Mouse (Mus musculus) midbrain, embryonic 16.5 days (tissue): ENCODE data around the gene Ttc4. TPM values are rescaled to one million over a fixed set of nuclear protein-coding genes. Genes with fewer than 3 reads are reported as not detected.
A peak's percentile ranks its signal among the peaks of the same experiment; 100 is the strongest.

Experiments used
- ATAC-seq: fragments of 200-750 bp; cut with Nextera tagmentation; 2 replicates; pipeline ENCODE4 v1.8.0; 2017; ENCODE audit warnings: moderate TSS enrichment
- H3K27ac ChIP-seq: fragments of 300-500 bp; sonication (generic); 2 replicates; pipeline ENCODE4 v1.5.1; 2014; ENCODE audit warnings: mild to moderate bottlenecking, low read length, mixed read lengths
- H3K27me3 ChIP-seq: fragments of 300-500 bp; sonication (generic); 2 replicates; pipeline ENCODE4 v1.6.1; 2014; ENCODE audit warnings: low read depth, low read length, mixed read lengths; ENCODE audit not compliant: control insufficient read depth, insufficient read depth
- H3K36me3 ChIP-seq: fragments of 300-500 bp; sonication (generic); 2 replicates; pipeline ENCODE4 v1.6.1; 2014; ENCODE audit warnings: mild to moderate bottlenecking, low read length, moderate library complexity, mixed read lengths; ENCODE audit not compliant: control insufficient read depth, insufficient read depth
- H3K4me1 ChIP-seq: fragments of 300-500 bp; sonication (generic); 2 replicates; pipeline ENCODE4 v1.6.1; 2014; ENCODE audit warnings: mild to moderate bottlenecking, low read length, mixed read lengths; ENCODE audit not compliant: control insufficient read depth, insufficient read depth
- H3K4me2 ChIP-seq: fragments of 300-500 bp; sonication (generic); 2 replicates; pipeline ENCODE4 v1.6.1; 2014; ENCODE audit warnings: mild to moderate bottlenecking, low read length, mixed read lengths
- H3K4me3 ChIP-seq: fragments of 300-500 bp; sonication (generic); 2 replicates; pipeline ENCODE4 v1.5.1; 2014; ENCODE audit warnings: low read depth, mild to moderate bottlenecking, low read length, moderate library complexity, mixed read lengths
- H3K9ac ChIP-seq: fragments of 300-500 bp; sonication (generic); 2 replicates; pipeline ENCODE4 v1.6.1; 2014; ENCODE audit warnings: low read depth, low read length, mixed read lengths
- H3K9me3 ChIP-seq: fragments of 300-500 bp; sonication (generic); replicated peaks from 2 replicates; pipeline ENCODE4 v1.6.1; 2014; ENCODE audit warnings: mild to moderate bottlenecking, low read length, mixed read lengths; ENCODE audit not compliant: control insufficient read depth, poor library complexity, severe bottlenecking
- WGBS: fragments of 180-500 bp; shearing (Covaris S2); extraction: QIAGEN DNeasy Blood & Tissue Kit; methylation state at CpG from one replicate; pipeline ENCODE4 v1.1.7; 2014; 5-methylcytosine and 5-hydroxymethylcytosine counted together
- polyA plus RNA-seq: library from polyadenylated mRNA; unstranded; fragments of >200 nt; fragmentation: Nextera tagmentation; extraction: Ambion mirVana; gene quantifications from 2 replicates; pipeline ENCODE4 v1.2.1, GENCODE M21; 2015

Ttc4 gene
- polyA plus RNA-seq, 1 experiment from 2014 or later, result 163 TPM

DNA sequence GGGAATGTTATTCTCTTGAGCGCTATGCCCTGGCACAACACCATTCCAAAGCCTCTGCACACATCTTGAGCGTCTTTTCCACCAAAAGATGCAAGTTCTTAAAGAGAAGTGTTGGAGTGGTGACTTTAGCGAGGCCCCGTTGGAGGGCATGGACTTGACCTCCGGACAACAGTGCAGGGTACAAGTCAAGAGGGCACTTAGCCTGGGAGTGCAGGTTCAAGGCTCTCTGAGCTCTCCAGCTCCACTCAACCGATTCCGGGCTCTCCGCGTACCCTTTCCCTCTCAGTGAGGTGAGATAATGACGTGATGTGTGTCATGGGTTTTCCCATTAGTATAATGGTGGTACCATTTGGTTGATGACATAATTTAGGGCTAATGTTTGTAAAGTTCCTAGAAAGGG, 54.5 kb downstream of the Ttc4 start:
- Histone ChIP-seq H3K9ac (no peak overlapping the region), H3K9me3 (no peaks in the 10 kb centered on the region), H3K27ac (no peak overlapping the region), H3K4me2 (no peak overlapping the region), H3K4me3 (no peak overlapping the region), H3K36me3 (no peaks in the 10 kb centered on the region), H3K27me3 (peaks cover 22% of the 10 kb centered on the region), H3K4me1 (peaks cover 10% of the 10 kb centered on the region)
- no peak for ATAC-seq
- WGBS, result 91% methylated on average over 10 of the region's 10 CpGs

DNA sequence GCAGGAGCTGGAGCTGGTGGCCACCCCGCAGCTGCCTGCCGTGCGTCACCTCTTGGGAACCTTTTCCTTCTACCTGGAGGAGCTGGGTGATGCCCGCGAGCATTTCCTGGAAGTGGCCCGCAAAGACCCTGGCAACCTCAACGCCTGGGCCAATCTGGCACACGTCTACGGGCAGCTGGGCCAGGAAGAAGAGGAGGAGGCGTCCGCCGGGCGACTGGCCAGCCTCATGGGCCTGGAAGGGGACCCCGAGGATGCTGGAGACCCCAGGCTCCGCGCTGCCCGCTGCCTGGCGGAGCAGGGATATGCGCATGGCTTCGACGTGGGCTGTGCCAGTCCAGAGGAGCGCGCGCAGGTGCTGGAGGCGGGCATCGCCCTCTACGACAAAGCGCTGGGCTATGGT, 56.0 kb downstream of the Ttc4 start:
- Histone ChIP-seq H3K9ac (no peak overlapping the region), H3K4me3 (no peak overlapping the region)

DNA sequence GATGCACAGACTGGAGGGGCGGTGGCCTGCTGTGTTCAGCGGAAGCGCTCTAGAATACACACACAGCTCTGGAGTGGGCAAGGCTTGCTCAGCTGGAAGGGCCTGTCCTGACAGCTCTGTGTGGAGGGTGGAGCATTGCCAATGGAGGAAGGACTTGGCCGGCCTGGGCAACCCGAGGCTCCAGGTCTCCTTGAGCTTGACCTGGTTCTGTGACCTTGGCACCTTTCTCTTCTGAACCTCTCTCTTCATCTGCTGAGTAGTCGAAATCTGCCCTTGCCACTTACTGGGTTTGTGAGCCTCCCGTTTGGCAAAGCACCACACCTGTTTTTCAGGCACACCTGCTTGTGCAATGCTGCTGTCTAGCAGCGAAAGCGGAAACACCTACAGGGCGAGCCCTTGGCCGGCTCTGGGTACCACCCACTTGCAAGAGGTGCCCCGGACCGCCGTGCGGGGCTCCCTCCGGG, 56.7 kb downstream of the Ttc4 start, which contains the start of gene Ttc22:
Ttc22 (plus strand) TSS at position 403 of the 464 bp plus-strand sequence.
- Histone ChIP-seq H3K27ac (no peak within 1 kb of the TSS), H3K36me3 (no peaks in the 10 kb centered on the region), H3K9me3 (no peaks in the 10 kb centered on the region), H3K4me2 (peak within 1 kb of the TSS; percentile 17; the same call in 1 of the 2 replicates), H3K27me3 (peaks cover 22% of the 10 kb centered on the region), H3K4me1 (peaks cover 18% of the 10 kb centered on the region), H3K4me3 (no peak within 1 kb of the TSS), H3K9ac (no peak within 1 kb of the TSS)
- 27% methylated on average over 16 of the region's 16 CpGs for WGBS
- ATAC-seq, result no peak

More for the DNA sequence above, 56.0 kb downstream of the Ttc4 start:
- Histone ChIP-seq H3K9me3 (no peaks in the 10 kb centered on the region), H3K36me3 (no peaks in the 10 kb centered on the region), H3K27ac (no peak overlapping the region), H3K4me2 (peak overlapping the region; percentile 17; the same call in 1 of the 2 replicates), H3K27me3 (peaks cover 22% of the 10 kb centered on the region), H3K4me1 (peaks cover 12% of the 10 kb centered on the region)
- no peak for ATAC-seq
- 35% methylated on average over 28 of the region's 28 CpGs for WGBS

DNA sequence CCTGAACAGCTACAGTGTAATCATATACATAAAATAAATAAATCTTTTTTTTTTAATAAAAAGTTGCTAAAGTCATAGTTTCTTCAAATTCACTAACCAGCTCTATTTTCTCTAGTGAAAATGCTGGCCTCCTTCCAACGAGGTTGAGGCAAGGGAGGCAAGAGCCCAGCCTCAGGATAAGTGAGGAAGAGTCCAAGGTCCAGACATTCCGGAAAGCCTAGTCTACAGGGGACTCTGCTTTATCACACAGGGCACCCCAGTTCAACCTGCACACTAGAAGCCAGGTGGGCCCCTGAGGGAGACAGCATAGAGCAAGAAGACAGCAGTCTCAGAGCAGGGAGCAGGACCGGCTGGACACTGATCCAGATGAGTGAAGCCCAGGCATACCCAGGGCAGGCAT, 57.3 kb downstream of the Ttc4 start:
- H3K9ac ChIP-seq, result no peak overlapping the region
- ATAC-seq, result no peak
- H3K27ac ChIP-seq, result no peak overlapping the region
- no peak overlapping the region for H3K4me3 ChIP-seq
- H3K27me3 ChIP-seq, result peaks cover 22% of the 10 kb centered on the region
- H3K4me1 ChIP-seq, result peaks cover 20% of the 10 kb centered on the region
- H3K9me3 ChIP-seq, result no peaks in the 10 kb centered on the region
- H3K36me3 ChIP-seq, result no peaks in the 10 kb centered on the region
- H3K4me2 ChIP-seq, result no peak overlapping the region
- WGBS, result 71% methylated on average over 3 of the region's 3 CpGs

DNA sequence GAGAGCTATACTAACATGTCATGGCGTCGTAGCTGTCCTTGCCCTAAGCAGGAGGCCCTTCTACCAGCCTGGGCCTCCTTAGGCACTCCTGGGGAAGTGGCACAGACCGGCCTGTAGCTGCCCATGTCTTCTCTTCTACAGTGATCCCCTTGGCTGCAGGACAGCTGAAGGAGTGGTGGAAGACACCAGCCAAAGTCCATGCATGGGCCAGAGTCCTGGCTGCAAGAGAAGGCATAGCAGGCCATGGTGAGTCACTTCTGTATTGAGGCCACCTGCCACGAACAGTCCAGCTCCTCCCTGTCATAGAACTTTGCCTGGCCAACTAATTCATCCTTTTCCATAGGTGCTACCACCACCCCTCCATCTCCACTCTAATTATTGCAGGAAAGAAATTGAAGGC, 59.8 kb downstream of the Ttc4 start:
- Histone ChIP-seq H3K27me3 (peaks cover 22% of the 10 kb centered on the region), H3K36me3 (no peaks in the 10 kb centered on the region), H3K9me3 (no peaks in the 10 kb centered on the region), H3K9ac (no peak overlapping the region), H3K27ac (no peak overlapping the region), H3K4me2 (no peak overlapping the region), H3K4me3 (no peak overlapping the region), H3K4me1 (peaks cover 18% of the 10 kb centered on the region)
- no peak for ATAC-seq
- 79% methylated on average over 4 of the region's 4 CpGs for WGBS

DNA sequence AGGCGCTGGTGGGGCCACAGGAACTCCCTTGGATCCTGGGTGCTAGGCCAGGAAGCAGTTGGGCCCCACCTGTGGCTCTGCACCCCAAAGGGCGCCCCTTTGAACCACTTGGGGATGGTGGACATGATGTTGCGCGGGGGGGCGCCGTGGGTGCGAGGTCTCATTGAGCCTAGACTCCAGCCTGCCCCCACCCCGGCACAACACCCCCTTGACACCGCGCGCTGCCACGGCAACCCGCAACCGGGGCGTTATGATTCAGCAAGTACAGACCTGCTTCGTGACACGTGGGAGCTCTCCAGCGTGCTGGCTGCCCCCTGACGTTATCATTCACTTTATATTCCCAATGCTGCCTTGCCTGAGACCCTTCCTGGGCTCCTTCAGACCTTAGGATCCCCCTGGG, 61.7 kb downstream of the Ttc4 start, which contains the start of gene Lexm:
Lexm (minus strand) TSS at position 186 of the 400 bp plus-strand sequence.
- Histone ChIP-seq H3K27me3 (peaks cover 7% of the 10 kb centered on the region), H3K4me2 (peak within 1 kb of the TSS; percentile 60), H3K36me3 (no peaks in the 10 kb centered on the region), H3K27ac (no peak within 1 kb of the TSS), H3K9ac (peak within 1 kb of the TSS; percentile 51), H3K4me3 (peak within 1 kb of the TSS; percentile 28), H3K4me1 (peaks cover 16% of the 10 kb centered on the region), H3K9me3 (no peaks in the 10 kb centered on the region)
- ATAC-seq, result no peak
- WGBS, result under 1% methylated on average over 19 of the region's 19 CpGs

DNA sequence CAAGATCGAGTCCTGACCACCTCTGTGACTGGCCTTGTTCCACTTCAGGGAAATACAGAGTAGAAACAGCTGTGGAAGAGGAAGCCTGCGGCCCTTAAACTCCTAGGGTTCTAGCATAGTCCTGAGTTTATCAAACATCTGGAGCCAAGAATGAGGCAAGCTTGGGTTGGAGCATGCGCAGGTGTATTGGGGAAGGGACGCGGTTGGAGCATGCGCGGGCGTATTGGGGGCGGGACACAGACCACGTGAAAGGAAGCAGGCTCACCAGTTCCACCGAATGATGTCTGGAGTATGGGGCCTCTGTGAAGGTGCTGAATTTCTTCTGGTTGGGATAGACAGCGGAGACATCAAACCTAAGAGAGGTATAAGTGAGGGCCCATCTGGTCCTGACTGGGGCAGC, 63.1 kb downstream of the Ttc4 start:
- H3K36me3 ChIP-seq, result no peaks in the 10 kb centered on the region
- WGBS, result 84% methylated on average over 12 of the region's 12 CpGs
- H3K27me3 ChIP-seq, result no peaks in the 10 kb centered on the region
- no peak overlapping the region for H3K9ac ChIP-seq
- no peak overlapping the region for H3K4me2 ChIP-seq
- ATAC-seq, result no peak
- H3K4me3 ChIP-seq, result no peak overlapping the region
- no peaks in the 10 kb centered on the region for H3K9me3 ChIP-seq
- no peak overlapping the region for H3K27ac ChIP-seq
- H3K4me1 ChIP-seq, result peaks cover 16% of the 10 kb centered on the region

DNA sequence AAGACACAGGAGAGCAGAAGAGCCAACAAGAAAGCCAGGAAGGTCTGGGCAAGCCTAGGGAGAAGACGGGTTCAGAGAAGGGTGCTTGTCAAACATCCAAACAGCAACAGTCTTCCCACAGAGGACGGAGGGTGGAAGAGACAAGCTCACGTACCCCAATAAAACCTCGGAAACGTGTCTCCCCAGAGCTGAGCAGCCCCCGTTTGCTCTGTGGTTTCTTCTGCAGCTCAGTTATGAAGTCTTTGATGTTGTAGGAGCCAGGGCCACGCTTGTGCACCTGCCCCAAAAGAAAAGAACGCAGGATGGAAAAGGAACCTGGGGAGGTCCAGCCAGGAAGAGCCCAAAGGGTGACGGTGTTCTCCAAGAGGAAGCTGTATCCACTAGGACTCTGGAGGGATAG, 63.9 kb downstream of the Ttc4 start:
- 91% methylated on average over 9 of the region's 9 CpGs for WGBS

DNA sequence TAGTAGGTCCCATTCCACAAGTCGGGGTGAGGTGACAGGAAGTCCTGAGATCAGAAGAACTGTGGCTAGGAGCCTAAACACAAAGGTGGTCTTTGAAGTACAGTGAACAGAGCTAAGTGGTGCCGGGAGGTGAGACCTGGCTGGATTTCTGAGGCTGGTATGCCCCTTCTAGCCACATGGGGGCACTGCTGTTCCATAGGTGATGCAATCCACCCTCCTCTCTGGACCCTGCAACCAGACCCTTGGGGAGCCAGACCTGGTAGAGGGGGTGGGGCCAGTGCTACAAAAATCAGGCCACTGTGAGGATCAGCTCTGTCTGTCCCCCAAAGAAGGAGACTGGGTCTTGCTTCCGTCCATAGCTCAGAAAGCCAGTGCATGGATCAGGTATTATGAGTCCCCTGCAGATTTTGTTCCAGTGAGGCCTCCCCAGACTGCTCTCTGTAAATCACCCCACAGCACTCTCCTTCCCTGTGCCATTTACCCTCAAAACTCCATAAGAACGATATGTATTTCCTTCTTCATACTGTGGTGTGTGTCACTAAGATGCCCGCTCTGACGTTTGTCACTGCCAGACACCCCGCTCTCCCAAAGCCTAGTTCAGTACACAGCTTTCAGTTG, 64.5 kb downstream of the Ttc4 start:
- peak; percentile 80 for ATAC-seq
- H3K27me3 ChIP-seq, result no peaks in the 10 kb centered on the region
- no peaks in the 10 kb centered on the region for H3K36me3 ChIP-seq
- H3K9ac ChIP-seq, result no peak overlapping the region; the same call in 1 of the 2 replicates
- H3K4me2 ChIP-seq, result no peak overlapping the region
- no peaks in the 10 kb centered on the region for H3K9me3 ChIP-seq
- no peak overlapping the region for H3K27ac ChIP-seq
- 43% methylated on average over 7 of the region's 7 CpGs for WGBS
- H3K4me3 ChIP-seq, result no peak overlapping the region
- peaks cover 16% of the 10 kb centered on the region for H3K4me1 ChIP-seq

More for the DNA sequence above, 63.9 kb downstream of the Ttc4 start:
- Histone ChIP-seq H3K4me2 (no peak overlapping the region), H3K27ac (no peak overlapping the region), H3K36me3 (no peaks in the 10 kb centered on the region), H3K9ac (no peak overlapping the region), H3K4me1 (peaks cover 16% of the 10 kb centered on the region), H3K27me3 (no peaks in the 10 kb centered on the region), H3K4me3 (no peak overlapping the region), H3K9me3 (no peaks in the 10 kb centered on the region)
- no peak for ATAC-seq
